Mouse (Mus musculus) 3T3-L1 (cell line): Measurements from ENCODE around the gene Gm16223.
A peak's percentile ranks its signal among the peaks of the same experiment; 100 is the strongest.

Experiments
- DNase-seq: peaks from one replicate; pipeline ENCODE4 v3.0.0-alpha.2; 2015; ENCODE audit warnings: low read depth, low spot score

The Gm16223 gene

GRCm38 (mm10) chr5:42067476-42068187, at the start of gene Gm16223:
TSS of gene Gm16223 (plus strand) at chr5:42067960.
- no peak for DNase-seq

GRCm38 (mm10) chr5:42022029-42022428, 45.7 kb upstream of the Gm16223 start:
- DNase-seq: no peak

GRCm38 (mm10) chr5:42023521-42023920, 44.2 kb upstream of the Gm16223 start:
- DNase-seq: no peak

GRCm38 (mm10) chr5:42036388-42037082, 31.2 kb upstream of the Gm16223 start:
- DNase-seq: no peak

- no peak for DNase-seq
Observed at GRCm38 (mm10) chr5:42054636-42055035, 13.1 kb upstream of the Gm16223 start.

- DNase-seq: no peak
Observed at GRCm38 (mm10) chr5:42055151-42055550, 12.6 kb upstream of the Gm16223 start.

- DNase-seq: no peak
Observed at GRCm38 (mm10) chr5:42065090-42065489, 2.7 kb upstream of the Gm16223 start.

GRCm38 (mm10) chr5:42067075-42067474, 685 bp upstream of the Gm16223 start:
- no peak for DNase-seq

GRCm38 (mm10) chr5:42068188-42068579, 424 bp downstream of the Gm16223 start:
- DNase-seq: no peak

- DNase-seq: no peak
Observed at GRCm38 (mm10) chr5:42116586-42117346, 49.0 kb downstream of the Gm16223 start.

- DNase-seq: no peak
Observed at GRCm38 (mm10) chr5:42125562-42125961, 57.8 kb downstream of the Gm16223 start.

- DNase-seq: peak; percentile 87
Observed at GRCm38 (mm10) chr5:42155626-42156025, 87.9 kb downstream of the Gm16223 start.

- no peak for DNase-seq
Observed at GRCm38 (mm10) chr5:42164731-42165130, 97.0 kb downstream of the Gm16223 start.

- DNase-seq: no peak
Observed at GRCm38 (mm10) chr5:42166311-42166710, 98.6 kb downstream of the Gm16223 start.

GRCm38 (mm10) chr5:42168071-42168470, 100.3 kb downstream of the Gm16223 start:
- DNase-seq: peak; percentile 56

GRCm38 (mm10) chr5:42168785-42169184, 101.0 kb downstream of the Gm16223 start:
- DNase-seq: no peak

GRCm38 (mm10) chr5:42174109-42174508, 106.3 kb downstream of the Gm16223 start:
- no peak for DNase-seq

GRCm38 (mm10) chr5:42175424-42175823, 107.7 kb downstream of the Gm16223 start:
- no peak for DNase-seq

- no peak for DNase-seq
Observed at GRCm38 (mm10) chr5:42198493-42198892, 130.7 kb downstream of the Gm16223 start.

GRCm38 (mm10) chr5:42207456-42208122, 139.8 kb downstream of the Gm16223 start:
- DNase-seq: no peak

- no peak for DNase-seq
Observed at GRCm38 (mm10) chr5:42211554-42212338, 144.0 kb downstream of the Gm16223 start.
